Mouse (Mus musculus): ENCODE data around the gene Smim26. TPM values are rescaled to one million over a fixed set of nuclear protein-coding genes. Genes with fewer than 3 reads are reported as not detected.

Smim26 gene
- polyA plus RNA-seq, 1 experiment from 2014 or later: 67.3 TPM

DNA sequence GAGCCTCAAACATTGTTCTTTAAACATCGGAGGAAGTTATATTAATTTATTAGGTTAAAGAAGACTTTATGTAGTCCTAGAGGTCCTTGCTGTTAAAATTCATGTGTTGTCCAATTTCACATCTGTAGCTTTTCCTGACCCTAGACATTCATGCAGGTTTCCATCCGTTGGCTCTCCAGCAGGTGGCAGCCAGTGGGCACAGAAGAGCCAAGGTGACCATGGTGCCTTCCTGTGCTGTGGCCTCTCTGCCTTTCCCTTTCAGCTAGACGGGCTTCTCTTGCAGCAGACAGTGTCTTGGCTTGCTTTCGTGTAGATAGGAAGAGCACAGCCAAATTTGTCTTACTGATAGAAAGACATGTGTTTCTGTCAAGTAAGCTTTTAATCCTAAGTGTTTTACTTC lies 44.9 kb downstream of the Smim26 start:
- no peak overlapping the region for H3K27ac ChIP-seq
- 78% methylated on average over 4 of the region's 4 CpGs for WGBS
- H3K9ac ChIP-seq: no peak overlapping the region
- no peak overlapping the region for H3K4me2 ChIP-seq
- H3K4me3 ChIP-seq: no peak overlapping the region
- H3K9me3 ChIP-seq: no peaks in the 10 kb centered on the region
- no peak for ATAC-seq (ENCODE audit: low FRiP score)
- H3K27me3 ChIP-seq: no peaks in the 10 kb centered on the region
- no peaks in the 10 kb centered on the region for H3K36me3 ChIP-seq
- H3K4me1 ChIP-seq (replicated peaks): peaks cover 9% of the 10 kb centered on the region; the same call in 1 of the 2 replicates

GRCm38 (mm10) chr2:144640101-144640500 lies 46.2 kb downstream of the Smim26 start:
- H3K9me3 ChIP-seq: no peaks in the 10 kb centered on the region
- H3K4me2 ChIP-seq: no peak overlapping the region
- H3K4me1 ChIP-seq (replicated peaks): peaks cover 11% of the 10 kb centered on the region; the same call in 1 of the 2 replicates
- no peak overlapping the region for H3K27ac ChIP-seq
- no peak overlapping the region for H3K9ac ChIP-seq
- 63% methylated on average over 7 of the region's 7 CpGs for WGBS
- no peaks in the 10 kb centered on the region for H3K36me3 ChIP-seq
- ATAC-seq (ENCODE audit: low FRiP score): no peak
- H3K27me3 ChIP-seq: no peaks in the 10 kb centered on the region
- no peak overlapping the region for H3K4me3 ChIP-seq

DNA sequence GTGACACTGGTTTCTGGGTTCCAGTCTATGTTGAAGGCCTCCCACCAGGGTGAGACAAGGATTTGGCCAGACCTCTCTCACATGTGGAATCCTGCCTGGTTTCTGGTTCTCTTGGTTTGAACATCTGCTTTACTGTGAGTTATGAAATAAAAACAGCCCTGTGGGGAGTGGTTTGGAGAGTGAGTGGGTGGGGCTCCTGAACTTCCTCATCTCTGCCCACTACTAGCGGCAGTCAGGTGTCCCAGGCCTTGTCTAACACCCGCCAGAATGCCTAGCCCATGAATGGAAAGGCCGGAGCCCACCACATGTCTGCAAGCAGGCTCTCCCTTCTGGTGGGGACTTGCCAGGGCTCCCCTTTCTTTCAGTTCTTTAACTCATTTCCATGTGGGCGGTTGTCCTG lies 48.1 kb downstream of the Smim26 start:
- no peak overlapping the region for H3K4me3 ChIP-seq
- WGBS: 90% methylated on average over 4 of the region's 4 CpGs
- no peak for ATAC-seq (ENCODE audit: low FRiP score)
- H3K4me2 ChIP-seq: no peak overlapping the region
- no peak overlapping the region for H3K9ac ChIP-seq
- H3K36me3 ChIP-seq: no peaks in the 10 kb centered on the region
- no peak overlapping the region for H3K27ac ChIP-seq
- no peaks in the 10 kb centered on the region for H3K27me3 ChIP-seq
- H3K9me3 ChIP-seq: no peaks in the 10 kb centered on the region
- peaks cover 18% of the 10 kb centered on the region for H3K4me1 ChIP-seq (replicated peaks)

Small RNA genes within 50 kb of the gene (microRNA-seq; reads per million reads assigned to microRNA genes)
- gene Gm24823: not detected

Other genes starting within 250 kb of the Smim26 start
- gene Kat14, start 225.1 kb upstream of the Smim26 start, polyA plus RNA-seq (2015; fragmentation: Nextera tagmentation; extraction: Ambion mirVana): 29.6 and 33.3 TPM in 2 replicates
- gene Pet117, start 225.1 kb upstream of the Smim26 start, polyA plus RNA-seq (2015; fragmentation: Nextera tagmentation; extraction: Ambion mirVana): 2.4 and 4.3 TPM in 2 replicates
- 8.6 and 11.9 TPM in 2 replicates for gene Dzank1, start 66.6 kb upstream of the Smim26 start, polyA plus RNA-seq (2015; fragmentation: Nextera tagmentation; extraction: Ambion mirVana)
- gene Polr3f, start 66.3 kb upstream of the Smim26 start, polyA plus RNA-seq (2015; fragmentation: Nextera tagmentation; extraction: Ambion mirVana): 28.5 and 28.6 TPM in 2 replicates
- 56.1 and 58.9 TPM in 2 replicates for gene Rbbp9, start 43.2 kb upstream of the Smim26 start, polyA plus RNA-seq (2015; fragmentation: Nextera tagmentation; extraction: Ambion mirVana)
- gene Sec23b, start 37.8 kb upstream of the Smim26 start, polyA plus RNA-seq (2015; fragmentation: Nextera tagmentation; extraction: Ambion mirVana): 75.8 and 80.2 TPM in 2 replicates
- 85.8 and 88.9 TPM in 2 replicates for gene Dtd1, start 5.8 kb downstream of the Smim26 start, polyA plus RNA-seq (2015; fragmentation: Nextera tagmentation; extraction: Ambion mirVana)
- gene Scp2d1, start 229.6 kb downstream of the Smim26 start, polyA plus RNA-seq (2015; fragmentation: Nextera tagmentation; extraction: Ambion mirVana): not detected in 2 replicates

All from hindbrain, embryonic 13.5 days (tissue).